Mouse (Mus musculus) liver, postnatal 0 days (tissue): ENCODE measurements around the gene Trp53bp1.

ENCODE experiments used
- CTCF ChIP-seq: sonication (generic); IDR thresholded peaks from 2 replicates; pipeline ENCODE4 v1.5.1; 2016; ENCODE audit warnings: antibody characterized with exemption, low read depth
- EP300 ChIP-seq: IDR thresholded peaks from 2 replicates; pipeline ENCODE4 v1.6.1; 2016; ENCODE audit warnings: antibody characterized with exemption, low read depth, mild to moderate bottlenecking

DNA sequence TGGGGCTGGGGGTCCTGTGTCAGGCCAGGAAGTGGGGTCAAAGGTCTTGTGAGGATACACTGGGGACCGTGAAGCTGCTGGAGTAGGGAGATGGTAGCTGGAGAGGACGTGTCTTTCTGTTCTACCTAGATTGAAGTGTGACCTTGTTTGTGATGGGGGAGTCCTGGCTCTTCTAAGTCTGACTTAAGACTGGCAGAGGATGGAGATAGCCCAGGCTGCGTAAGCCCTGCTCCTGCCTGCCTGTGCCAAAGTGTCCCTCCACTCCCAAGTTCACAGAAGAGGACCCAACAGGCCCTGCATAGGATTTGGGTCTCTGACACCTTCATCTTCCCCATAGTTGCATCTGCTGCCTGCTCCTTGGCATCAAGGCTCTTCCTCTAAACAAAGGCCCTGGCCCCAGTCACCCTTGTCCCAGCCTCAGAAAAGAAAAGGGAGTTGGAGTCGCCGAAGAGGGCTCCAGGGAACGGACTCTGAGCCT, 25.6 kb upstream of the Trp53bp1 start:
- TF ChIP-seq EP300 (no peak), CTCF (no peak)
